Mouse (Mus musculus) liver, embryonic 11.5 days (tissue): Measurements from ENCODE around the gene Sirt4. TPM values are rescaled to one million over a fixed set of nuclear protein-coding genes. Genes with fewer than 3 reads are reported as not detected.
"Not testable (repeated sequence)": the region's sequence is repeated elsewhere in the genome, so short reads cannot be mapped to it uniquely, and the experiment has no call there.

Source experiments
- ATAC-seq: fragments of 200-750 bp; cut with Nextera tagmentation; replicated peaks from 2 replicates; pipeline ENCODE4 v1.8.0; 2017; ENCODE audit warnings: moderate number of reproducible peaks, mild to moderate bottlenecking, moderate TSS enrichment, moderate library complexity; ENCODE audit not compliant: low FRiP score
- DNase-seq: peaks from one replicate; pipeline ENCODE4 v3.0.0-alpha.2; 2017; ENCODE audit warnings: low spot score
- H3K27ac ChIP-seq: fragments of 300-500 bp; sonication (generic); 2 replicates; pipeline ENCODE4 v1.5.1; 2014; ENCODE audit warnings: mild to moderate bottlenecking, low read depth, low read length, control low read depth
- H3K27me3 ChIP-seq: fragments of 300-500 bp; sonication (generic); replicated peaks from 2 replicates; pipeline ENCODE4 v1.6.1; 2014; ENCODE audit warnings: low read length, mixed read lengths; ENCODE audit not compliant: control insufficient read depth, insufficient read depth
- H3K36me3 ChIP-seq: fragments of 300-500 bp; sonication (generic); 2 replicates; pipeline ENCODE4 v1.6.1; 2014; ENCODE audit warnings: mild to moderate bottlenecking, low read length, moderate library complexity, mixed read lengths; ENCODE audit not compliant: control insufficient read depth, insufficient read depth
- H3K4me1 ChIP-seq: fragments of 300-500 bp; sonication (generic); replicated peaks from 2 replicates; pipeline ENCODE4 v1.6.1; 2014; ENCODE audit warnings: low read length, mixed read lengths; ENCODE audit not compliant: control insufficient read depth, insufficient read depth
- H3K4me2 ChIP-seq: fragments of 300-500 bp; sonication (generic); 2 replicates; pipeline ENCODE4 v1.6.1; 2014; ENCODE audit warnings: mild to moderate bottlenecking, control low read depth, moderate library complexity
- H3K4me3 ChIP-seq: fragments of 300-500 bp; sonication (generic); 2 replicates; pipeline ENCODE4 v1.5.1; 2014; ENCODE audit warnings: low read depth, low read length, control low read depth
- H3K9ac ChIP-seq: fragments of 300-500 bp; sonication (generic); 2 replicates; pipeline ENCODE4 v1.6.1; 2014; ENCODE audit warnings: low read depth, low read length, control low read depth
- H3K9me3 ChIP-seq: fragments of 300-500 bp; sonication (generic); 2 replicates; pipeline ENCODE4 v1.6.1; 2016; ENCODE audit warnings: low read length, inconsistent platforms, mixed read lengths; ENCODE audit not compliant: control insufficient read depth
- WGBS: fragments of 180-500 bp; shearing (Covaris S2); extraction: QIAGEN DNeasy Blood & Tissue Kit; methylation state at CpG from one replicate; pipeline ENCODE4 v1.1.7; 2014; 5-methylcytosine and 5-hydroxymethylcytosine counted together
- polyA plus RNA-seq: library from polyadenylated mRNA; unstranded; fragments of >200 nt; fragmentation: Nextera tagmentation; extraction: Ambion mirVana; gene quantifications from 2 replicates; pipeline ENCODE4 v1.2.1, GENCODE M21; 2014

The Sirt4 gene
- polyA plus RNA-seq, 1 experiment from 2014 or later, result 14.8 TPM

DNA sequence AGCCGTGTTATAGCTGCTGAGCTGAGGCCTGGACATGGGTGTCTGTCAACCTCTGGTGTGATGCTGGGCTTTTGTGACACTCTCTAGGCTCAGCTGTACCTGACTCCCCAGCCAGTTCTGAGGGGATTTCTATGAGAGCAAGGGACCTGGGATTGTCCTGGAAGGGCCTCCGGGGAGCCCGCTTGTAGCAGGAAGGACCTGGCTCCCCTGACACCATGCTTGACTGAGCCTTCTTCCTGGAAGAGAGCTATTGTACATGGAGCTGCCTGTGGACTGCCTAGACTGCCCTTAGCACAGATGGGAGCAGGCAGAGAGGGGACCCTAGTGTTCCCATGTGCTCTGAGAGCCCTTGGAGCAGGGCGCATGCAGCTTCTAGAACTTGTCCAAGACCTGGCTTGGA, 40.9 kb upstream of the Sirt4 start:
- no peak overlapping the region for H3K4me3 ChIP-seq
- peaks cover 68% of the 10 kb centered on the region for H3K4me1 ChIP-seq
- no peaks in the 10 kb centered on the region; the same call in 1 of the 2 replicates for H3K36me3 ChIP-seq
- no peak overlapping the region for H3K27ac ChIP-seq
- DNase-seq, result no peak
- no peaks in the 10 kb centered on the region for H3K9me3 ChIP-seq
- WGBS, result 87% methylated on average over 4 of the region's 4 CpGs
- no peak for ATAC-seq
- H3K9ac ChIP-seq, result no peak overlapping the region
- no peak overlapping the region for H3K4me2 ChIP-seq
- no peaks in the 10 kb centered on the region for H3K27me3 ChIP-seq

DNA sequence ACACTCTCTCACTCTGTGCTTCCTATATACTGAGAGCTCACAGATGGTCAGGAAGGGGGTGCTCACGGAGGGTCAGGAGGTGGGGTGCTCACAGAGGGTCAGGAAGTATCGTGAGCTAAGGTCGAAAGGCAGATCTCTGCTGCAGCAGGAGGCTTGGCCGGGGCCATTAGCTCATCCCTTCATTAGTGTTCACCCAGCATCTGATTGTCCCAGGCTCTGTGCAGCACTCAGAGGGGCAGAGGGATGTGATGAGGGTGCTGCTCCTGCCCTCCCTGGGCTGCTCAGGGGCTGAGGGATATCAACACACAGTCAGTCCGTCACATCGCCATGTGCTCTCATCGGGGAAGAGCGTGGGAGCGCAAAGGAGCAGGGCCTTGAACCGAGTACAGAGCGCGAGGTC, 39.9 kb upstream of the Sirt4 start:
- Histone ChIP-seq H3K9me3 (no peaks in the 10 kb centered on the region), H3K4me1 (peaks cover 65% of the 10 kb centered on the region), H3K27me3 (no peaks in the 10 kb centered on the region), H3K27ac (peak overlapping the region; percentile 58), H3K36me3 (no peaks in the 10 kb centered on the region; the same call in 1 of the 2 replicates), H3K4me2 (peak overlapping the region; percentile 31), H3K9ac (no peak overlapping the region), H3K4me3 (no peak overlapping the region)
- ATAC-seq (no peak), DNase-seq (no peak)
- WGBS, result 43% methylated on average over 12 of the region's 12 CpGs

DNA sequence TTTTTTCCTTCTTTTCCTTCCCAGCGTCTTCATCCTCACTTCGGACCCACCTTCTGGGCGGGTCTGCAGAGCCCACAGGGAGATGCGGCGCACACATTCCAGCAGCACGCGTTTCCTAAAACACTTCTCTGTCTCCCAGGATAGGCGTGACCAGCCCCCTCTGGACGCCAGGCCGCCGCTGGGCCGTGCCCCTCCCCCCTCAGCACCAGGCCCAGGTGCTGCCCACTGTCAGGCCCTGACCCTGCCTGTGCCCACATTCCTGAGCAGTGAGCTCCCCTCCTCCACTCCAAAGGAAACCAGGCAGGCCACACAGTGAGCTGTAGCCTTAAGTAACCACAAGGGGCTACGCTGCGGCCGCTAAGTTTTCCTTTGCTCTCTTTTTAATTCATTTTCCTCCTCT, 39.4 kb upstream of the Sirt4 start:
- no peak for DNase-seq
- no peaks in the 10 kb centered on the region for H3K27me3 ChIP-seq
- no peaks in the 10 kb centered on the region for H3K9me3 ChIP-seq
- peak overlapping the region; percentile 53; the same call in 1 of the 2 replicates for H3K9ac ChIP-seq
- peak overlapping the region; percentile 58 for H3K27ac ChIP-seq
- no peaks in the 10 kb centered on the region; the same call in 1 of the 2 replicates for H3K36me3 ChIP-seq
- H3K4me1 ChIP-seq, result peaks cover 63% of the 10 kb centered on the region
- 0 out of 2 replicates have a peak overlapping the region, but pooled peaks have one; percentile 6 for H3K4me3 ChIP-seq
- WGBS, result 28% methylated on average over 15 of the region's 15 CpGs
- no peak for ATAC-seq
- H3K4me2 ChIP-seq, result peak overlapping the region; percentile 50

DNA sequence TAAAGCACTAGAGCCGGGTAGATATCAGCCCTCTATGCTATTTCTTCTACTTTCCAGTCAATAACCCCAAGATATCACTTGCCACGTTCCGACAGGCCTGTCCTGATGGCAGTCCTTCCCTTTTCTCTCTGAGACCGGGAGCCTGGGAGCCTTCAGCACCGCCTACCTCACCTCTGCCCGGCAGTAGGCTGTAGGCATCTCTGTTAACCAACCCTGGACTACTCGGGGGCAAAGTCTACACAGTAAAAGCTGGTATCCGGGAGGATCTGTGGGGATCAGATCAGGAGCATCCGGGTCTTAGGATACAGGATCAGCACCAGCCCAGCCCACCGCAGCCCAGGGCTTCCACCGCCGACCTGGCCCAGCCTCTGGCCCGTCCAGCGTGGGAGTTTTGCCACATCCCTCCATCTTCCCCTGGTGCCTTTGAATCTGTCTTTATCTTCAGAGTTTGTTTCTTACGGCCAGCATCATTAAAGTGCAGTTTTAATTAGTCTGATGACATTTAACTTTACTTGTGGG, 38.5 kb upstream of the Sirt4 start:
- H3K27ac ChIP-seq, result peak overlapping the region; percentile 89
- DNase-seq, result no peak
- no peaks in the 10 kb centered on the region for H3K27me3 ChIP-seq
- no peaks in the 10 kb centered on the region for H3K9me3 ChIP-seq
- whole genome bisulfite sequencing, result 64% methylated on average over 15 of the region's 15 CpGs
- no peaks in the 10 kb centered on the region; the same call in 1 of the 2 replicates for H3K36me3 ChIP-seq
- peaks cover 59% of the 10 kb centered on the region for H3K4me1 ChIP-seq
- ATAC-seq, result no peak
- no peak overlapping the region for H3K9ac ChIP-seq
- H3K4me3 ChIP-seq, result no peak overlapping the region
- peak overlapping the region; percentile 61; the same call in 1 of the 2 replicates for H3K4me2 ChIP-seq

DNA sequence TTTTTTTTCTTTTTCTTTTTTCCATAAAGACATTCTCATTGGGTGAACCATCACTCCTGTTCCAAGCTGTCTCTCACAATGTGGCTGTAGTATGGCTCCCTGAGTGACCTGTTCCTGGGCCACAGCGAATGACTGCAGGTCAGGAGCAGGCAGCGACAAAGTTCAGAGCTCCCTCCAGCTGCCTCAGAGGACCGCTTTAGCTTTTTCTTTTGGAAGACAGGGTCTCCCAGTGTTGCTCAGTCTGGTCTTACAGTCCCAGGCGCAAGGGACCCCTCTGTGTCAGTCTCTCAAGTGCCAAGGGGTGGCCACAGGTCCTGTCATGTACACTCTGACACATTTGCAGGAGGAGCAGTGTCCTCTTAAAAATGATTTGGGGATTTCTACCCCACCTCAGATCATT, 38.0 kb upstream of the Sirt4 start:
- peak overlapping the region; percentile 89 for H3K27ac ChIP-seq
- DNase-seq (no peak), ATAC-seq (no peak)
- 78% methylated on average over 4 of the region's 4 CpGs for WGBS
- peaks cover 59% of the 10 kb centered on the region for H3K4me1 ChIP-seq
- no peaks in the 10 kb centered on the region for H3K9me3 ChIP-seq
- H3K27me3 ChIP-seq, result no peaks in the 10 kb centered on the region
- H3K4me3 ChIP-seq, result no peak overlapping the region
- no peak overlapping the region for H3K9ac ChIP-seq
- H3K4me2 ChIP-seq, result peak overlapping the region; percentile 61
- peaks cover 2% of the 10 kb centered on the region; the same call in 1 of the 2 replicates for H3K36me3 ChIP-seq

DNA sequence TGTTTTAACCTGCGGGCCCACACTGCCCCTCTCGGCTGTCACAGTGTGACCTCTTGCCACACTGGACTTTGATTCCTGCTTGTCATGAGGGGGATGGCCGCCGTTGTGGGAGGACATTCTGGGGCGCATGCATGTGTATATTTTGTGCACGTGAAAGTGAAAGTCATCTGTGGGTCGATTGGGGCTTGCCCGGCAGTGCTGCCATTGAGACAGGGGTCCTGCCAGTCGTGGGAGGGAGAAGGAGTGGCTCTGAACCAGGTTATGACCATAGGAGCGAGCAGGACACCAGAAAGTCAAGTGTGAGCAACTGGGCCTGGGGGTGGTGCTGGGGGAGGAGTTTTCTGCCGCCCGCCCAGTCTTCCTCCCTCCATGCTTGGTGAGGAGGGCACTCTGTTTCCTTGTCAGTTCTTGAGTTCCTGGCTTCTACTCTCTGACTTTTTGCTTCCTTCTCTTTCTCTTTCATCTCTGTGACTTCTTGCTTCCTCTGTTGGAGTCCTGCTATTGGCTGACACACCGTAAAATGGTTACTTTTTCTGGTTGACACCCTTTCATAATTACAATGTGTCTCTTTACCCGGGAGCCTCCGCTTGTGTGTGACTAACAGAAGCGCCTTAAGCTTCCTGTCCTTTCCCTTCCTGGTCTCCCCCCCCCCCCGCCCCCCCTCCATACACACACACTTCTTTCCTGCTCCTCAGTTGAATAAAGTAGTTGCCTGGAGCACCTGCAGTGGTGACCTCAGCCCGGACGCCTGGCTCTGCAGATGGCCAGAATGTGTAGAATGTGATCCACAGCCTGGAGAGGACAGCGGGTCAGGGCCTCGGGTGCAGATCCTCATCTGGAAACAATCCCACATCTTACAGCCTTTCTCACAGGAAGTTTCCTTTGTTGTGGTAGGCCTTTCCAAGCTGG, 37.3 kb upstream of the Sirt4 start:
- peaks cover 3% of the 10 kb centered on the region; the same call in 1 of the 2 replicates for H3K36me3 ChIP-seq
- H3K4me1 ChIP-seq, result peaks cover 59% of the 10 kb centered on the region
- 30% methylated on average over 20 of the region's 21 CpGs for WGBS
- peak overlapping the region; percentile 61 for H3K4me2 ChIP-seq
- peak overlapping the region; percentile 89 for H3K27ac ChIP-seq
- no peaks in the 10 kb centered on the region for H3K27me3 ChIP-seq
- ATAC-seq (peak; percentile 60; the same call in 1 of the 2 replicates), DNase-seq (no peak)
- H3K9ac ChIP-seq, result peak overlapping the region; percentile 48; the same call in 1 of the 2 replicates
- no peaks in the 10 kb centered on the region for H3K9me3 ChIP-seq
- peak overlapping the region; percentile 26 for H3K4me3 ChIP-seq

DNA sequence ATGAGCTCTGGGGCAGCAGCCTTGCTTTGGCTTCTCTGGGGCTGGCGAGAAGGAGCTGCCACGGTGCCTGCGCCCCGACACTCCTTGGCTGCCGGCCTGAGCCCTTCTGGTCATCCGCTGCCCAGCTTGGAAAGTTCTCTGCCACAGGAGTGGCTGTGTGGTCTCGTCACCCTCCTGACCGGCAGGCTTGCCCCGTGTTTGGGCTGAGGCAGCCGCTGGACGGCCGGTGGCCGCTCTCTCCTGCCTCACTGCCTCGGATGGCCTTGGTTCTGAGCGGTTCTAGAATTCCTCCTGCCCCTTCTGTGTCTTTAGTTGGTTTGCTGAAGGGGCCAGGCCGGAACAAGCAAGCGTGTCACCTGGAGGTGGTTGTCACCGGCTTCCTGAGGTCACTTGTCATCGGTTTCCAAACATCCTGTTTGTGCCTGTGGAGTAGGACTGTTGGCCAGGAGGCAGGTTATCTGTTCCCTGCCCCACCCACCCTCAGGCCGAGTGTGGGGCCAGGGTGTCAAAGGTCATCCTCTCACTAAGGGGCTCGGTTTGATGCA, 35.9 kb upstream of the Sirt4 start:
- peak overlapping the region; percentile 21; the same call in 1 of the 2 replicates for H3K4me3 ChIP-seq
- ATAC-seq, result 0 out of 2 replicates have a peak, but pooled peaks have one; percentile 24
- H3K9ac ChIP-seq, result peak overlapping the region; percentile 41
- H3K27ac ChIP-seq, result peak overlapping the region; percentile 89
- peaks cover 67% of the 10 kb centered on the region for H3K4me1 ChIP-seq
- no peak for DNase-seq
- H3K9me3 ChIP-seq, result no peaks in the 10 kb centered on the region
- 35% methylated on average over 21 of the region's 21 CpGs for WGBS
- H3K27me3 ChIP-seq, result no peaks in the 10 kb centered on the region
- peak overlapping the region; percentile 61 for H3K4me2 ChIP-seq
- H3K36me3 ChIP-seq, result peaks cover 3% of the 10 kb centered on the region; the same call in 1 of the 2 replicates

DNA sequence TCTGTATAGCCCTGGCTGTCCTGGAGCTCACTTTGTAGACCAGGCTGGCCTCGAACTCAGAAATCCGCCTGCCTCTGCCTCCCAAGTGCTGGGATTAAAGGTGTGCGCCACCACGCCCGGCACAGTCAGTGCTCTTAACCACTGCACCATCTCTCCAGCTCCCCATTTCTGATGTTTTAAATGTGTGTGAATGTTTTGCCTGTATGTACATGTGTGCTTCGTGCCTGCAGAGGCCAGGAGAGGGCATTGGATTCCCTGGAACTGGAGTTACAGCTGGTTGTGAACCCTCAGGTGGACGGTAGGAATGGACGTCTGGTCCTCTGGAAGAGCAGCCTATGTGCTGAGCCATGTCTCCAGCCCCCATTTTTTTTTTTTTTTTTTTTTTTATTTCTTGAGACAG, 33.7 kb upstream of the Sirt4 start:
- H3K27ac ChIP-seq, H3K9me3 ChIP-seq, H3K9ac ChIP-seq, H3K36me3 ChIP-seq, H3K4me3 ChIP-seq, H3K27me3 ChIP-seq, H3K4me2 ChIP-seq, ATAC-seq, DNase-seq: not testable (repeated sequence)
- WGBS, result 96% methylated on average over 8 of the region's 8 CpGs
- peaks cover 61% of the 10 kb centered on the region for H3K4me1 ChIP-seq
